Mouse (Mus musculus) bone marrow, adult 2 months (tissue): ENCODE data around the gene P2rx2.

Experiments
- CTCF ChIP-seq: fragments of 200-500 bp; IDR thresholded peaks from 2 replicates; pipeline ENCODE4 v1.5.1; 2011; ENCODE audit warnings: low read length, control low read depth; ENCODE audit not compliant: control insufficient read depth, insufficient read depth
- POLR2A ChIP-seq: fragments of 200-500 bp; IDR thresholded peaks from 2 replicates; pipeline ENCODE4 v1.6.1; 2011; ENCODE audit warnings: low read depth, mild to moderate bottlenecking, control low read depth, low read length, borderline replicate concordance; ENCODE audit not compliant: control insufficient read depth

GRCm38 (mm10) chr5:110361465-110361864 is 18.5 kb upstream of the P2rx2 start:
- no peak for TF ChIP-seq POLR2A
- no peak for TF ChIP-seq CTCF
